Mouse (Mus musculus) forelimb bud, embryonic 11.5 days (tissue): ENCODE results near the gene Clip2.
A peak's percentile ranks its signal among the peaks of the same experiment; 100 is the strongest.

Experiments
- DNase-seq: peaks from one replicate; pipeline ENCODE4 v3.0.0-alpha.2; 2012; ENCODE audit warnings: low read depth, low spot score

Gene Clip2

DNA sequence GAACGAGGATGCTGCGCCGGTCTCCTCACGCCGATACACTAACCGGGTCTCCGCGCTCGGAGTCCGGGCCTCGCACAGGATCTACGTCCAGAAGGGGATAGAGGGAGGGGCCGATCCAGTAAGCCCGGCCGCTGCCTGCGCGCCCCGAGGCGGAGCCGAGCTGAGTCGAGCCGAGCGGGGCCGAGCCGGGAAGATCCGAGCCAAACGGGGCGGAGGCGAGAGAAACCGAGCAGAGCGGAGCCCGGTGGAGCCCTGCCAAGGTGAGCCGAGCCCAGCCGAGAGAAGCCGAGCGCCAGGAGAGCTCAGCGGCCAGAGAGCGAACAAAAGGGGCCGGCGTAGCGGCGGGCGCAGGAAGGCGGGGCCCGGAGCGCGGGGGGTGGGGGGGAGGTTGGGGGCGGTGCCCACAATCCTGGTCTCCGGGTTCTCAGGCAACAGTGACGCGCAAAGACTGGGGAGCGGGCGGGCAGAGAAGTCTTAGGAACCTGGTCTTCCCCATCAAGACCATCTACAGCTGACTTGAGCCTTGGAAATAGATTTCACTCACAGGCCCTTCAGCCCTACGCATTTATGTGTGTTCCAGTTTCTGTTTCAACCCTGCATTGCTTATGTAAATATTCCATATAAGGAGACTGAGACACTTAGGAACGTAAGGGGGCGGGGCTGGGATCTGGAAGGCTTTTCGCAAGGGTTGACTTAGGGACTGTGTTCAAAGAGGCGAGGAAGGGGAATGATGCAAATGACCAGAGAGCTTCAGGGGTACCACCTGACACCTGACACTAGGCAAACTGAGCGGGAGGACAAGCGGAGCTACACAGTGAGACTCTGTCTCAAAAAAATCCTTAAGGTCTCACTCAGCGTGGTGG, at the start of gene Clip2:
Gene Clip2, minus strand, starts transcription at position 325 of the 863 bp plus-strand sequence.
- peak; percentile 89 for DNase-seq

DNA sequence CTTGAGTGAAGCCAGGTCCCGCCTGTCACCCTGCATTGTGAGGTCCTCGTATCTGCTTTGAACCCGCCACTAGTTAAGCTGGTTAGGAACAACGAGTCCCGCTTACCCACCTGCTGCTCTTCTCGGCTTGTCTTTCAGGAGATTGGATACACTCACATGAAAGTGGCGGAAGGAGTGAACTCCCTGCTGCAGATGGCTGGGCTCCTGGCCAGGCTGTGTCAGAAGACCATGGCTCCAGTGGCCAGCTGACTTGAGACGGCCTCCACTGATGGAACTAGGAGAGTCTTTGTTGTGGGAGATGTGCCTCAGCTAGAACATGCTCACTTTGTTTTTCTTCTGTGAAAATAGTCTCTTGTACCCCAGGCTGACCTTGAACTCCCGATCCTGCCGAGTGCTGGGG, 45.5 kb upstream of the Clip2 start:
- no peak for DNase-seq

DNA sequence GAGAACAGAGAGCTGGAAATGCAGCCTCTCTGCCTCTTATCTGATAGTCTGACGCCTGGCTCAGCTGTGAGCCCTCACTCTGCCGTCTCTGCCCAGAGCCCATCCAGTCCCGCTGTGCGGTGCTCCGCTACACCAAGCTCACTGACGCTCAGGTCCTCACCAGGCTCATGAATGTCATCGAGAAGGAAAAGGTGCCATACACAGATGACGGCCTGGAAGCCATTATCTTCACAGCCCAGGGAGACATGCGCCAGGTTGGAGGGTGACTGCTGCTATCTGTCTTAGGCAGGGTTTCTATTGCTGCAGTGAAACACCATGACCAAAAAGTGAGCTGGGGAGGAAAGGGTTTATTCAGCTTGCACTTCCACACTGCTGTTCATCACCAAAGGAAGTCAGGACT, 40.9 kb upstream of the Clip2 start:
- DNase-seq, result no peak

DNA sequence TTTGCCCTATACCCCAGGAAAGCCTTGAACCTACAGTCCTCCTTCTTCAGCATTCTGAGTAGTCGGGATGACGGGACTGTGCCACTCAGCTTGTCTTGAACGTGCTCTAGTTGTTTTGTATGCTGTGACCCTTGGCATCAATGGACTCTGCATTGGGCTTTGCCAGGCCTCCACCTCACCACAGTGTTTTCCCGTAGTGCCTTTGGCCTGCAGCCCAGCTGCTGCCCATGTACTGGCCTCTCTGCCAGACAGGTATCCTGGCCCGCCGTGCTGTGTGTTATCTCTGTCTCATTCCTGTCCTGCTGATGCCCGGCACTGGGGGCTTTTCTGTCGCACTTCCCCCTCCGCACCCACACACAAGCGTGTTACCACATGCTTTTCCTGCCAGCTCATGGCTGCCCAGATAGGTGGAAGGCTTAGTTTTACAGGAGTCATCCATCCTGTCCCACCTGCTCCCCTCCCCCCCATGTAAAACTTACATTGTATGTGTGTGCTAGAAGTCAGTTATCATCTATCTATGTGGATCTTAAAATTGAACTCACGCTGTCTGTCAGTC, 39.9 kb upstream of the Clip2 start:
- DNase-seq, result no peak

DNA sequence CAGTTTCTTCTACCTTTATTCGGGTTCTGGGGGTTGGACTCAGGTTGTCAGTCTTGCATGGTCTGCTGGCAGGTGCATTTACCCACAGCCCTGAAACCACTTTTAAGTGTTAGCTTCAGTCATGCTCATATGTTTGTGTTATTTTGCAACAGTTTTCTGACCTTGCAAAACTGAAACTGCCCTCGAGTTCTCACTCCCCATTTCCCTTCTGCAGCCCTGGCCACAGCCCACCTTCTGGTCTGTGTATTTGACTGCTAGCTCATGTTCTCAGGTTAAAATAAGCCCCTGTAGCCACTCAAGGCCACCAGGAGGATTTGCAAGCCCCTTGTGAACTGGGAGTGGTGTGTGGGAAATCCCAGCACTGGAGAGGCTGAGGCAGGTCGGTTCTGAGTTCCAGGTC, 37.7 kb upstream of the Clip2 start:
- no peak for DNase-seq

DNA sequence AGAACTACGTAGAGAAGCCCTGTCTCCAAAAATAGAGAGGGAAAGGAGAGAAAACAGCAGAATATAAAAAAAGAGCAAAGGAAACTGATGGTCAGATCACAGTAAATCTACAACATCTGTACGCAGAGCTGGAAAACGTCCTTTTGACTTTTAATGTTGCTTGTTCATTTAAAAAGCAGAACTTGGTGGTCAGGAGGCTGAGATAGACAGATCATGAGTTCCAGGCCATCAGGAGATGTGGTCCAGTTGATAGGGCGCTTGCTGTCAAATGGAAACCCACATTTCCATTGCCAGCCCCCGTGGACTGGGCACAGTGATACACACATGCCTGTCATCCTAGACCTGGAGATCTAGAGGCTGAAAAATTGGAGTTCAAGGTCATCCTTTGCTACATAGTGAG, 32.6 kb upstream of the Clip2 start:
- DNase-seq, result no peak

DNA sequence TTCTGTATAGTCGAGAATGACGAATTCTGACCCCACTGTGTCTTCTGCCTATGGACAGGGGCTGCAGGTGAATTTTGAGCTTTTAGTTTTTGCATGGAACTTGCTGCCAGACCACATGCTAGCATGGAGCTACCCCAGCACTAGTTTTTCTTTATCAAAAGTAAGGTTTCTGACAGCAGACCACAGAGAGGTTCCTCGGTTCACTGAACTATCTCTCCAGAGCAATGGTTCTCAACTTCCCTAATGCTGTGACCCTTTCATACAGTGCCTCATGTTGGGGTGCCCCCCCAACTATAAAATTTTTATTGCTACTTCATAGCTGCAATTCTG, 31.6 kb upstream of the Clip2 start:
- no peak for DNase-seq

DNA sequence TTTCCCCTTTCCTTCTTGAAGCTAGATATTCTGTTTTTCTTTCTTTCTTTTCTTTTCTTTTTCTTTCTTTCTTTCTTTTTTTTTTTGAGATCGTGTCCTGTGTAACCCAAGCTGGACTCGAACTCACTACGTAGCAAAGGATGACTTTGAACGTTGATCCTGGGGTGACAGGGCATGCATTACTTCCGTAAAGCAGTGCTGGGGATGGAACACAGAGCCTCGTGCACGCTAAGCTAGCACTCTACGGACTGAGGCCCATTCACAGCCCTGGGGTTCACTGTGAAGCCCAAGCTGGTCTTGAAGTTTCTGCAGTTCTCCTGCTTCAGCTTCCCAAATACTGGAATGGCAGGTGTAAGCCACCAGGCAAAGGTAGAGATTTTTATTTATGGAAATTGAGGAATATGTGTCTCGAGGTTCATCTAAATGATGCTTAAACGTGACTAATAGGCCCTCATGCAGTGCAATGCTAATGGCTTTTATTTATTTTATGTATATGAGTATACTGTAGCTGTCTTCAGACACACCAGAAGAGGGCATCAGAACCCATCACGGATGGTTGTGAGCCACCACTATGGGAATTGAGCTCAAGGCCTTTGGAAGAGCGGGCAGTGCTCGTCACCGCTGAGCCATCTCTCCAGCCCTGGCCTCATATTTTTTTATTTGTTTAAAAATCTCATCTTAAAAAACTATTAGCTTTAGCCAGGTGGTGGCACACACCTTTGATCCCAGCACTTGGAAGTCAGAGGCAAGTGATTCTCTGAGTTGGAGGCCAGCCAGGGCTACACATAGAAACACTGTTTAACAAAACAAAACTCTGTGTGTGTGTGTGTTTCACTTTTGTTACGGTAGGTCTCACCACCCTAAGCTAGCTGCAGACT, 31.0 kb upstream of the Clip2 start:
- DNase-seq, result no peak

DNA sequence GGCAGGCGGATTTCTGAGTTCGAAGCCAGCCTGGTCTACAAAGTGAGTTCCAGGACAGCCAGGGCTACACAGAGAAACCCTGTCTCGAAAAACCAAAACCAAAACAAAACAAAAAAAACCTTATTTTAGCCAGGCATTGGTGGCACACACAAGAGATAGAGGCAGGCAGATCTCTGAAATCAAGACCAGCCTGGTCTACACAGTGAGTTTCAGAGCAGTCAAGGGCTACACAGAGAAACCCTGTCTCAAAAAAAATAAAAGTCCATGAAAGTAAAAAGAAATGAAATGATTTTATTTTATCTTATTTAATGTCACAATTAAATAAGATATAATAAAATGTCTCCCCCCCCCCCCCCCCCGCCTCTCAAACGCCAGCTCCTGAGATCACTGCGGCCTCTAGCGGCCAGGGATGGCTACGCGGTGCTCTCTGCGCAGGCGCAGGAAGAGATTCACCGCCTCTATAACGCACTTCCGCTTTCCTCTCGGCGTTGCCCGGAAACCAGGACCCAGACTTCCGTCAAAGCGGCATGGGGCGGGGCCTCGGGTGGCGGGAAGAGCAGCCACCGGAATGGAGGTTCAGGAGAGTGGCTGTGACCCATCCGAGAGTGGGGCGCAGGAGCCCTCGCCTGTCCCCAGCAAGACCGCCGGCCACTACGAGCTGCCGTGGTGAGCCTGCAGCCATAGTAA, 30.1 kb upstream of the Clip2 start:
- peak; percentile 98 for DNase-seq

DNA sequence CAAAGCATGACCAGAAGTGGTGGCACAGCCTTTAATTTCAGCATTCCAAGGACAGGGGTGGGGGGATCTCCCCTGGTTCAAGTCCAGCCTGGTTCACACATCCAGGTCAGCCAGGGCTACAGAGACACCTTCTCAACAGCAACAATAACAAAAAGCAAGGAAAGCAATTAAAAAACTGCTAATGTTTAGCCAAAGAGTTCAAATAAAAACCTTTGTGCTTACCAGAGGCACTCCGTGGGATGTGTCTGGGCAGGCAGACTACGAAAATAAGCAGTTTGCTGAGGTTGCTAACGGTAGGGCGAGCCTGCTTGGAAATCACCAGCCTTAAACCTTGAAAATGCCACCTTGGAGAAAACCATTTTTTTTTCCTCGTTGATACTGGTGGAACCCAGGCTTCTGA, 28.9 kb upstream of the Clip2 start, which contains the start of gene Rfc2:
Gene Rfc2, plus strand, starts transcription at position 221 of the 400 bp plus-strand sequence.
- DNase-seq, result no peak

DNA sequence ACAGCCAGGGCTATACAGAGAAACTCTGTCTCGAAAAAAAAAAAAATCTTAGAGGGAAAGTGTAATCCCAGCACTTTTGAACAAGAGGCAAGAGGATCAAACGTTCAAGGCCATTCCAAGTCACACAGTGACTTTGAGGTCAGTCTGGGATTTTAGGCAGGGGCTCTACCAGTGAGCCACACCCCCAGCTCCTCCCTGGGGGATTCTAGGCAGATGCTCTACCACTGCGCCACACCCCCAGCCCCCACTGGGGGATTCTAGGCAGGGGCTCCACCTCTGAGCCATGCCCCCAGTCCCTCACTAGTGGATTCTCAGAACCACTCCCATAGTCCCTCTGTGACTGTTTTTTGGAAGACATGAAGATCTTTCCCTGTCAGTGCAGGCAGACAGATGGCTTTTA, 26.9 kb upstream of the Clip2 start:
- DNase-seq, result no peak

DNA sequence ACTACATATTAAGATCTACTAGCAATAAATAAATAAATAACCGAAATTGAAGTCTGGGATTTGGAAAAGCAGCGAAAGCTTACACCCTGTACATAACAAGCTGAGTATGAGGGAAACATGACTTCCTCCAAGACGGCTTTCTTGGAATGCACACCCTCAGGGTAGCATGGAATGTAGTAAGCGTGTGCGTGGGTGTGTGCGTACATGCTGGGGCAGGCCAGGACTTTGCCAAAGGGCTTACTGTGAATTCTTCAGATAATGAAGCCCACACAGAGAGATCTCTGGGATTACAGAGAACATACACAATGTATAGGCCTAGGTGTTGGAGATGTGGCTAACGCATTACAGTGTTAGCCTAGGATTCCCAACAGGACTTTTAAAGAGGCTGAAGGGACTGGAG, 25.3 kb upstream of the Clip2 start:
- DNase-seq, result no peak

DNA sequence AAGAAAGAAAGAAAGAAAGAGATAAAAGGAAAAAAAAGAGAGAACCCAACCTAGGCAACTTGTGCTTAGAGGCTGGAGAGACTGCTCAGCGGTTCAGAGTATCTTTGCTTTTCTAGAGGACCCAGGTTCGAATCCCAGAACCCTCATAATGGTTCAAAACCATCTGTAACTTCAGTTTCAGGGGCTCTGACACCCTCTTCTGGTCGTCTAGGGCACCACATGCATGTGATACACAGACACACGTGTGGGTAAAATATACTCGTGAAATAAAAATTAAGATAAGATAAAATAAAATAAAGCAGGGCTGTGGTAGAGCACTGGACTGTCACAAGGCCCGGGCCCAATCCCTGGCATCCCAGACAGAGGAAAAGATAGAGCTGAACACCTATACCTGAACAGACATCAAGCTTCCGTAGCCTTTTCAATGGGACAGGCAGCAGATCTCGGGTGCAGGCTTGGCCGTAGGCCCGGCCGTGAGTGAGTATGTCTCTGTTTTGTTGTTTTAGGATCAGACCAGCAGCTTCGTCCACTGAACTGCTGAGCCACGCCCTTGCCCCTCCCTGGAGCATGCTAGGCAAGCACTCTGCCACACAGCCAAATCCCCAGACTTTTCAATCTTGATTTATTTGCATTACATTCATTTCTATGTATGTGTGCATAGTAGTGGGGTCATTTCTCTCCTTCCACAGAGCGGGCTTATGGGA, 24.4 kb upstream of the Clip2 start:
- no peak for DNase-seq

DNA sequence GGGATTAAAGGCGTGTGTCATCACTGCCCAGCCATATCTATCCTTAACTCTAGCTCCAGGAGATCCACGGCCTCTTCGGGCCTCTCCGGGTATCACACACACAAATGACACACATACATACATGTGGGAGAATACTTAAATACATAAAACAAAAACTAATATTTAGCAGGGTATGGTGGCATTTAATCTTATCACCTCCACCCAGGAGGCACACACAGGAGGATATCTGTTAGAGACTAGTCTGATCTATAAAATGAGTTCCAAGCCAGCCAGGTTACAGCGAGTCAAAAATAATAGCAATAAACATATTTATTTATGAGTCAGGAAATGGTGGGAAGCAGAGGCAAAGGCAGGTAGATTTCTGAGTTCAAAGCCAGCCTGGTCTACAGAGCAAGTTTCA, 23.6 kb upstream of the Clip2 start:
- no peak for DNase-seq

DNA sequence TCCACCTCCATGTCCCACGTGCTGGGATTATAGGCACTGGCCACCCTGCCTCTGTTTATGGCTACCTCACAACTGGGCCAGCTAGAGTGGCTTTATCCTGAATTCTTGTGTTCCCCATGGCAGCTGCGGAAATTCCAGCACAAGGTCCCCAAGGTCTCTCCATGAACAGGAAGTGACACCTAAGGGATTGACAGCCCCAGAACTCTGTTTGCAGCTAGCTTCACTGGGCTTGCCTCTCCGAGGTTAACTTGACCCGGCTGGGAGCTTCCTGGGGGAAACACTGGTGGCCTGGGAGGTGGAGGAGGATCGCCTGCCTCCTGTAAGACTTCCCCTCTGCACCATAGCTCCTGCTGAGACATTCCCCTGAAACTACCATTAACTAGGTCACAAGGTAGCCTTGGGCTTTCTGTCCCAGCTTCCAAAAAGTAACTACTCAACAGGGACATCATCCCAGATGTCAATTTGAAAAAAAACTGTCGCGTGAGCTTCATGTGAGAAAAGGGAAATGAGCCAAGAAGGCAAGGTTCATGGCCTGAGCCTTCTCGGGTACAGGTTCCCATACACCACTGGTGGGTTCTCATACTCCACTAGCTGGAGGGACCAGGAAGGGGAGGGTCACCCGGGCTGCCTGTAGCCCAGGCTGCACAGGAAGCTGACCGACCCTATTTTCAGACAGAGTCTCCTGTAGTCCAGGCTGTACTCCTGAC, 20.4 kb upstream of the Clip2 start:
- no peak for DNase-seq

DNA sequence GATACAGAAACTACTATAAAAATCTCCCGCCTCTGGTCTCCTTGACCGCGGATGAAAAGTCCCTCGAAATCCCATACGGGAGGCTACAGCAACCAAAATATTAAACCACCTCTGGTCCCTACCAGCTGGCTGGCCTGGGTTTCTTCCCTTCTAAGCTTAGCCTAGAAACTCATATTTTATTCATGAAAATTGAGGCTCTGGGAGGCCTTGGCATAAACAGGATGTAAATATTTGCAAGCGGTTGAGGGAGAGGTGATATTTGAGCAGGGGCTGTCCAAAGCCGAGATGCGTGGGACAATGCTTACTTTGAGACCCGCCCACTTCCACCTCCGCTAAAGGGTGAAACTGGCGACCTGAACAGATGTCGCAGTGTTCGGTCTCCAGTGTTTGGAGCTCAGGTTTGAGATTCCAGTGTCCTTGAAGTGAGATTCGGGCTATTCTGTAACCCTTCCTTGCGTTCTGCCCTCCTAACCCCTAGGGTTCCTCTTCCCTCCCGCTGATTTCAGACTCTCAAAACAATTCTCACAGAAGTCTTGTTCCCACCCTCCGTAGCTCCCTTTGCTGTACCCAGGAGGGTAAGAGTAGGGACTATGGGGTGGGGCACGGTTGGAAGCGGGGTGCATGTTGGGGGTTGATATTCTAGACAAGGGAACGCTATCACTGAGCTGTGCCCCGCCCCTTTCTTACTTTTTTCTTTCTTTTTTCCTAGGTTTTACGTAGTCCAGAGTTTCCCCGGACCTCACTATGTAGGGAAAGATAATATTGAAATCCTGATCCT, 19.7 kb upstream of the Clip2 start:
- peak; percentile 72 for DNase-seq

DNA sequence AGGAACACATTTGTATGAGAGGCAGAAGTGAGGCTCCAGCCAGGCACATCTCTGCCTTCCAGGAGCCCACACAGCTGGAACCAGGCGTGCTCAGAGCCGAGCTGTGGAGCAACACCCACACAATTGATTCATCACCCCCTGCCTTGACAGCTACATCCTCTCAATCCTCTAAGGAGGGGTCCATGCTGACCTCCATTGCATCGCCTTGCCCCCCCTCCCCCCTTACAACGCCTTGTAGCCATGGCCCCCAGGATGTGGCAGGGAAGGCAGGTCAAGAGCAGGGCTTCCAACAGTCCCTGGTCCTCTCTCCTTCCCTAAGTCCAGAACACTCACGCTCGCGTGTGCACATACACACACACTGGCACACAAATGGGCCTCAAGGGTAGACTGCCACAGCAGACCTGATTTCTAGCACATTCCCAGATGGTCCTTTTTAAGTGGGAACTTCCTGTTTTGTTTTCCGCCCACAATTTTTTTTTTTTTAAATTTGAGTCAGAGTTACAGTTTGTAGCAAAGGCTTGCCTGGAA, 16.8 kb upstream of the Clip2 start:
- no peak for DNase-seq

DNA sequence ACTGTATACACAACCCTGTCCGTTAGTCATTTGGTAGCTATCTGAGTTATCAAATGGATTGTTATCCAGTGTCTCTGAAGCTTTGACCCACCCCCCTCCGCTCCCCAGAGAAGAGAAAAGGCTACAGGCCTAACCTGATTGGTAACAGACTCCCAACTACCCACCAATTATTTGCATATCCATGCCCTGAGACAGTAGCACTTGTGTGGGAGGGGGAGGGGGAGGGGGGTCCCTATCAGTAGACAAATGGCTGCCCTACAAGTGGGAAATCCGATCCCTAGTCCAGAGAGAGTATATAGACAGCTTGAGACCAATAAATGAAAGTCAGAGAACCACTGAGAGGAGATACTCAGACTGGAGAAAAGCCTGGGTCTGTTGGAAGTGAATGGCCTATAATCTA, 15.8 kb upstream of the Clip2 start:
- no peak for DNase-seq

DNA sequence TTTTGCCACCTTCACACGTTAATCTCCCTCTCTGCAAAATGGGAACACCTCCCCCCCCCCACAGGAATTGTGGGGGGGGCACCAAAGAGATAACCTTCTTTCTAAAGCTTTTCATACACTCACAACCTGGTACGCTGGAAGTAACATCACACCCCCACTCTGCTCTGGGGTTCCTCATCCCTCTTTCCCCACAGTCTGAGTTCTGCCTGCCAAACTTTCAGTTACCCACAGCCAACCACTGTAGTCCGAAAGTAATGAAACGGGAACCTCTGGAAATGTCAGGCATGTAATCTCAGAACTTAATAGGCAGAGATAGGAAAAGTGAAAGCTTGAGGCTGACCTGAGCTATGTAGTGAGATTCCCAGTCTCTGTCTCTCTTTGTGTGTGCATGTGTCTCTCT, 15.2 kb upstream of the Clip2 start:
- no peak for DNase-seq

DNA sequence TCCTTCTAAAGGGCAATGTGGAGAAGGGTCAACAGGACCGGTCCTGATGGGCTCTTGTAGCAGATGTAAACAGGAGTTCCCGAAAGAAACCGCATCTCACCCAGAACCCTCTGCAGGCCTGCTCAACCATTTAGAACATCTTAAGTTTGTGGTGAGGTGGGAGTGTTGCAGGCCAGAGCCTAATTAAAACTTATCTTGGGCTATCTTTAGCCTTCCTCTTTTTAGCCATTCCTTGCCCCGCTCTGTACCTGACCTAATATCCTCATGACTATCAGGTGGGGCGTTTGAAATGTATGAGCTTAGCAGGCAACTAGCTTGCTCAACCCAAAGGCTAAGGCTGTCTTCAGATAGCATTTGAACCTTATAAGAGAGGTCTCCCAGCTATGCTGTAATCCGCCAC, 13.5 kb upstream of the Clip2 start:
- DNase-seq, result no peak
